Mouse (Mus musculus) midbrain, postnatal 0 days (tissue): ENCODE measurements around the gene Mtif3. TPM values are rescaled to one million over a fixed set of nuclear protein-coding genes. Genes with fewer than 3 reads are reported as not detected.
A peak's percentile ranks its signal among the peaks of the same experiment; 100 is the strongest.

Experiments used
- ATAC-seq: fragments of 200-750 bp; cut with Nextera tagmentation; 2 replicates; pipeline ENCODE4 v1.8.0; 2017; ENCODE audit warnings: moderate number of reproducible peaks, mild to moderate bottlenecking, moderate TSS enrichment, moderate library complexity; ENCODE audit not compliant: low FRiP score
- DNase-seq: peaks from one replicate; pipeline ENCODE4 v3.0.0-alpha.2; 2015; ENCODE audit warnings: low spot score
- H3K27ac ChIP-seq: fragments of 300-500 bp; sonication (generic); 2 replicates; pipeline ENCODE4 v1.5.1; 2014; ENCODE audit warnings: low read depth, mild to moderate bottlenecking, low read length, mixed read lengths
- H3K27me3 ChIP-seq: fragments of 300-500 bp; sonication (generic); 2 replicates; pipeline ENCODE4 v1.6.1; 2014; ENCODE audit warnings: low read length, control low read depth, mixed read lengths; ENCODE audit not compliant: insufficient read depth
- H3K36me3 ChIP-seq: fragments of 300-500 bp; sonication (generic); 2 replicates; pipeline ENCODE4 v1.6.1; 2014; ENCODE audit warnings: low read length, control low read depth, mixed read lengths; ENCODE audit not compliant: insufficient read depth
- H3K4me1 ChIP-seq: fragments of 300-500 bp; sonication (generic); 2 replicates; pipeline ENCODE4 v1.6.1; 2014; ENCODE audit warnings: mild to moderate bottlenecking, control low read depth, antibody characterized with exemption, low read length, mixed read lengths; ENCODE audit not compliant: insufficient read depth
- H3K4me2 ChIP-seq: fragments of 300-500 bp; sonication (generic); 2 replicates; pipeline ENCODE4 v1.6.1; 2014; ENCODE audit warnings: low read depth, mild to moderate bottlenecking, low read length, mixed read lengths; ENCODE audit not compliant: poor library complexity, severe bottlenecking
- H3K4me3 ChIP-seq: fragments of 300-500 bp; sonication (generic); 2 replicates; pipeline ENCODE4 v1.5.1; 2014; ENCODE audit warnings: low read depth, mild to moderate bottlenecking, low read length, moderate library complexity
- H3K9ac ChIP-seq: fragments of 300-500 bp; sonication (generic); replicated peaks from 2 replicates; pipeline ENCODE4 v1.6.1; 2014; ENCODE audit warnings: mild to moderate bottlenecking, low read length, moderate library complexity, mixed read lengths; ENCODE audit not compliant: poor library complexity, severe bottlenecking
- H3K9me3 ChIP-seq: fragments of 300-500 bp; sonication (generic); 2 replicates; pipeline ENCODE4 v1.6.1; 2016; ENCODE audit warnings: low read length, control low read depth
- CTCF ChIP-seq: IDR thresholded peaks from 2 replicates; pipeline ENCODE4 v1.5.1; 2016; ENCODE audit warnings: antibody characterized with exemption, mild to moderate bottlenecking
- WGBS: fragments of 180-500 bp; shearing (Covaris S2); extraction: QIAGEN DNeasy Blood & Tissue Kit; methylation state at CpG from one replicate; pipeline ENCODE4 v1.1.7; 2014; 5-methylcytosine and 5-hydroxymethylcytosine counted together
- polyA plus RNA-seq: library from polyadenylated mRNA; unstranded; fragments of >200 nt; fragmentation: Nextera tagmentation; extraction: Ambion mirVana; gene quantifications from 2 replicates; pipeline ENCODE4 v1.2.1, GENCODE M21; 2015
- total RNA-seq: library from RNA; depleted of rRNA; stranded (reverse); fragments of >200 nt; gene quantifications from 2 replicates; pipeline ENCODE4 v1.2.3, GENCODE M21; 2014; rRNA removed

Mtif3 gene
- total RNA-seq (15.8 and 25.8 TPM in 2 replicates), polyA plus RNA-seq (17.1 and 20.5 TPM in 2 replicates)

DNA sequence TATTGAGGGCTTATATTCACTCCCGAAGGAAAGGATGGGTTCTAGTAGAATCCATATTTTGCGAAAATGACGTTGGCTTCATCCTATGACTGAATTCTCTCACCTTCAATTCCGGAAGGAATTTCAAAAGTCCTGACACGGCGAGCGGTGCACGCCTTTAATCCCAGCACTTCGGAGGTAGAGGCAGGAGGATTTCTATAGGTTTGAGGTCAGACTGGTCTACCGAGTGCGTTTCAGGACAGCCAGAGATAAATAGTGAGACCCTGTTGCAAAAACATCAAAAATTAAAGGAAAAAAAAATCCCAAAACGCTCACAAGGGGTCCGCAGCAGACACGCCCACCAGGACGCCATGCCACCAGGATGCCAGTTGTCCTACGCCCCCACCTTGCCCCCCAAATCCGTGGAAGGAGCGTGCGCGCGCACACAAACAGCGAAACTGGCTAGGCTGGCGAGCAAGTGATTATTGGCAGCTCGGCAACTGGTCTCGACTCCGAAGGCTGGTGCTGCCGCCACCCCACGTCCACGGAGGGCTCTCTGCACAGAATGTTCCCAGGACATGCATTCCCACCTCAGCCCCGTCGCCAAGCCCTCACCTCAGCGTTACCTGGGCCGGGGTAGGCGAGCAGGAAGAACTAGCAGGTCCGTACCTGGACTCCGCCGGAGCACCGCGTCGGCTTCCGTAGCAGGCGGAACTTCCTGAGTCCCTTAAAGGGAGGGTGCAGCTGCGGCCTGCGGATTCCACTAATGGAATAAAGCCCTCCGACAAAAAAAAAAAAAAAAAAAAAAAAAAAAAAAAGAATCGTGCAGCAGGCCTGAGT is at the start of gene Mtif3:
Mtif3 (minus strand) TSS at position 683 of the 819 bp plus-strand sequence.
- Histone ChIP-seq H3K4me2 (peak within 1 kb of the TSS; percentile 60), H3K36me3 (peaks cover 7% of the 10 kb centered on the region), H3K27ac (peak within 1 kb of the TSS; percentile 73), H3K4me1 (peaks cover 4% of the 10 kb centered on the region; the same call in 1 of the 2 replicates), H3K4me3 (peak within 1 kb of the TSS; percentile 80), H3K27me3 (no peaks in the 10 kb centered on the region), H3K9me3 (no peaks in the 10 kb centered on the region), H3K9ac (peak within 1 kb of the TSS; percentile 86)
- WGBS: 2% methylated on average over 46 of the region's 46 CpGs
- peak; percentile 83 for ATAC-seq
- TF ChIP-seq CTCF: no peak
- DNase-seq: peak; percentile 95

DNA sequence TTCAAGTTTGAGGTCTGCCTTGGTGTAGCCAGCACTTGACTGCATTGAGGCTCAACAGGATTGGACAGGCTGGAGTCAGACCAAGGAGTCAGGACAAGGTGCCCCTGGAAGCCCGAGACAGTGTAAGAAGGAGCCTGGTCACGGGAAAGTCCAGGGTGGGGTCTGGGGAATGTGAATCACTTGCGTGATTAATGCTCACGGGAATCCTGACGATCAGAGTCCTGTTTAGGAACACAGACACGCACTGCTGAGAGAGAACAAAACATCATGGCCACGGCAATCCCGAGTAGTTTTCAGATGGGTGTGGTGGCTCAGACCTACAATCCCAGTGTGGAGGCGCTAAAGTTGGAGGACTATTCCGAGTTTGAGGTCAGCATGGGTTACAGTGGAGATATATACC is 47.7 kb upstream of the Mtif3 start:
- DNase-seq: no peak
- ATAC-seq: no peak
- H3K36me3 ChIP-seq: no peaks in the 10 kb centered on the region
- H3K27ac ChIP-seq: no peak overlapping the region
- H3K27me3 ChIP-seq: no peaks in the 10 kb centered on the region
- H3K9ac ChIP-seq: no peak overlapping the region
- H3K4me3 ChIP-seq: no peak overlapping the region
- WGBS: 82% methylated on average over 10 of the region's 10 CpGs
- H3K9me3 ChIP-seq: no peaks in the 10 kb centered on the region
- no peaks in the 10 kb centered on the region for H3K4me1 ChIP-seq
- no peak overlapping the region for H3K4me2 ChIP-seq
- no peak for TF ChIP-seq CTCF

DNA sequence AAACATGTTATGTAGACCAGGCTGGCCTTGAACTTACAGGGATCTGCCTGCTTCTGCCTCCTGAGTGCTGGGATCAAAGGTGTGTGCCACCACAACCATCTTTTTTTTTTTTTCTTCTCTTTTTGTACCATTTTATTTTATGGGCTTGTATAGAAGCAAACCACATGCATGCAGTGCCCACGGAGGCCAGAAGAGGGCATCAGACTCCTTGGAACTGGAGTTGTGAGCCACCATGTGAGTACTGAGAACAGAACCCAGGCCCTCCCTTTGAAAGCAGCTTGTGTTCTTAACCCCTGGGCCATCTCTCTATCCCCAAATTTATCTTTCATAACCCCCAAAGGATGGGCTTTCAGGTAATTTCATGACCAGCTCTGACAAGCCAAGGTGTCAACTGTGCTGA is 39.7 kb upstream of the Mtif3 start:
- Histone ChIP-seq H3K36me3 (no peaks in the 10 kb centered on the region), H3K27me3 (no peaks in the 10 kb centered on the region), H3K9ac (no peak overlapping the region), H3K4me2 (no peak overlapping the region), H3K4me3 (no peak overlapping the region), H3K9me3 (no peaks in the 10 kb centered on the region), H3K27ac (no peak overlapping the region), H3K4me1 (no peaks in the 10 kb centered on the region)
- no peak for ATAC-seq
- DNase-seq: no peak
- TF ChIP-seq CTCF: no peak; the same call in 1 of the 2 replicates
- 57% methylated on average over 1 of the region's 1 CpGs for WGBS

DNA sequence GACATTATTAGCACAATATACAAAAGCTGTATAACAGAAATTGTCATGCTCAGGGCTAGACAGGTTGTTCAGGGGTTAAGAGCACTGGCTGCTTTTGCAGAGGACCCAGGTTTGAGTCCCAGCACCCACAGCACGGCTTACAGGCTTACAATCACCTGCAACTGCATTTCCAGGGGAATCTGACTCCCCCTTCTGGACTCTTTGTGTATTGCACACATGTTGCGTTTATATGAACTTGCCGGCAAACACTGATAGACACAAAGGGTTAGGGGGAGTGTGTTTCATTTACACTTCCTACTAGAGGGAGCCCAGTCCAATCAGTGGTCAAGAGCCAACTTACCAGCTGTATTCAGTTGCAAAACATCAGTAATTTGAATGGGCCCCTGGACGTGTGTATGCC is 37.7 kb upstream of the Mtif3 start:
- Histone ChIP-seq H3K36me3 (no peaks in the 10 kb centered on the region), H3K4me2 (no peak overlapping the region), H3K4me3 (no peak overlapping the region), H3K27ac (no peak overlapping the region), H3K4me1 (no peaks in the 10 kb centered on the region), H3K9me3 (no peaks in the 10 kb centered on the region), H3K27me3 (no peaks in the 10 kb centered on the region), H3K9ac (no peak overlapping the region)
- ATAC-seq: no peak
- DNase-seq: no peak
- WGBS: 89% methylated on average over 4 of the region's 4 CpGs
- TF ChIP-seq CTCF: 0 out of 2 replicates have a peak, but pooled peaks have one; percentile 19

DNA sequence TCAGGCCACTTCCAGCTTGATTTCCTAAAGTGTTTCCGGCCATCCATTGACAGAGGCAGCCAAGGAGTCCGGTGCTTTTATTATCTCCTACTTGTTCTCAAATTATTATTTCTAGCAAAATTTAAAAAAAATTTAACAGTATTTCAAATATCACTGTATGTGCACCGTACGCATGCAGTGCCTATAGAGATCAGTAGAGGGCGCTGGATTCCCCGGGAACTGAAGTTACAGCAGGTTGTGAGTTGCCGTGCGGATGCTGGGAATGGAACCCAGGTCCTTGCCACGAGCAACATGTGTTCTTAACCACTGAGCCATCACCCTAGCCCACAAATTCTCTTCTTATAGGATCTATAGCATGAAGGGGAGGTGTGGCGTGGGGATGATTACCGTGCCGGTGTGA is 35.2 kb upstream of the Mtif3 start:
- no peak overlapping the region for H3K9ac ChIP-seq
- H3K4me1 ChIP-seq: no peaks in the 10 kb centered on the region
- H3K36me3 ChIP-seq: no peaks in the 10 kb centered on the region
- no peaks in the 10 kb centered on the region for H3K9me3 ChIP-seq
- 93% methylated on average over 12 of the region's 12 CpGs for whole genome bisulfite sequencing
- H3K4me3 ChIP-seq: no peak overlapping the region
- no peak; the same call in 1 of the 2 replicates for TF ChIP-seq CTCF
- ATAC-seq (no peak), DNase-seq (no peak)
- H3K27me3 ChIP-seq: no peaks in the 10 kb centered on the region
- no peak overlapping the region for H3K4me2 ChIP-seq
- no peak overlapping the region for H3K27ac ChIP-seq

DNA sequence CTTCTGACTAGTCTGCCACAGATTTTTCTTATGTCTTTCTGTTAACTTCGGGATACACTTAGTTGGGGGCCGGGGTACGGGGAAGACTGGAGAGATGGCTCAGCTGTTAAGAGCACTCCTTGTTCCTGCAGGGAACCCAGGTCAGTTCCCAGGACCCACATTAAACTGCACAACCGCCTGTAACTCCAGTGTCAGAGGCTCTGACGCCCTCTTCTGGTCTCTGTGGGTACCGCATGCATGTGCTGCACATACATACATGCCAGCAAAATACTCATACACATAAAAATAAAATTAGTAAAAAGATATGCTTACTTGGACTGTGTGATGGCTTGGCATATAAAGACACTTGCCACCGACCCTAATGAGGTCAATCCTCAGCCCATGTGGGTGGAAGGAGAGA is 33.2 kb upstream of the Mtif3 start:
- H3K4me2 ChIP-seq: no peak overlapping the region
- ATAC-seq: no peak
- WGBS: 87% methylated on average over 7 of the region's 7 CpGs
- no peak overlapping the region for H3K4me3 ChIP-seq
- H3K9ac ChIP-seq: no peak overlapping the region
- no peaks in the 10 kb centered on the region for H3K9me3 ChIP-seq
- H3K4me1 ChIP-seq: no peaks in the 10 kb centered on the region
- no peak for DNase-seq
- TF ChIP-seq CTCF: 0 out of 2 replicates have a peak, but pooled peaks have one; percentile 2
- H3K36me3 ChIP-seq: no peaks in the 10 kb centered on the region
- no peaks in the 10 kb centered on the region for H3K27me3 ChIP-seq
- no peak overlapping the region for H3K27ac ChIP-seq
